Mouse (Mus musculus) urinary bladder, postnatal 36 days (tissue): ENCODE measurements around the gene Gm43738.

ENCODE experiments used
- DNase-seq, 2 experiments: peaks; one replicate each; pipeline ENCODE4 v3.0.0; 2022; ENCODE audit warnings: low spot score in 2 of 2, mixed read lengths in 1 of 2

The Gm43738 gene

DNA sequence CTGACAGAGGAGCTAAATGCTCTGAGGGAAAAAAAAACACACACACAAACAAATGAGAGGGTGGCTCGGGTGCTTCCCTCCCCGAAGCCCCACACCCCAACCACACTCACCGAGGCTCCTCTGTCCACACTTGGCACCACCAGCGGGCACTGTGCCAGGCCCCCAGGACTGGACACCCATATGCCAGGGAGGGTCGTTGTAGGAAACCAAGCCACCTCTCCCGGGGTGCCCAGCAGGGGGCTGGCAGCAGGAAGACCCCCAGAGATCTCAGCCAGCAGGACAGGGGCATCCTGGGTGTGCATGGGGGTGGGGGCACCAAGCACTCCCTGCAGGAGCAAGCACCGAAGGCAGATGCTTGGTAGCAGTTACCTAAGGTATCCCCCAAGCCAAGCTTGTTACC is at the start of gene Gm43738:
Gm43738 (minus strand) TSS at position 289 of the 400 bp plus-strand sequence.
- no peak for DNase-seq

DNA sequence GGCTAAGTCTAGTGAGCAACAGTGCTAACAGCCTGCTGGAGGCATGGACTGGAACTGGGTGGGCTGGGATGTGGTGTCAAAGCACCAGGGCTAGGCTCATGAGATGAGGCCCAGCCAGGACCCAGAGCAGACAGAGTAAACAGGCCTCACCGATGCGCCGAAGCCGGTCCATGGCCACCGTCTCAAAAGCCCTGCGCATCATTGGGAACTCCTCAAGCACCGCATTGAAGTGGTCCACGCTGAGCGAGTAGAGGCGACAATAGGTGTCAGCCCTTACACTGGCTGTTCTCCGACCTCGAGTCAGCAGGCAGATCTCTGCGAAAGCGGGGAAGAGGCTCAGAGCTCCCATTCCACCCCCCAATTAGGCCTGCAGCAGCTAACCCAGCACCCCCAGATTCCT is 47.7 kb upstream of the Gm43738 start:
- DNase-seq, result no peak

DNA sequence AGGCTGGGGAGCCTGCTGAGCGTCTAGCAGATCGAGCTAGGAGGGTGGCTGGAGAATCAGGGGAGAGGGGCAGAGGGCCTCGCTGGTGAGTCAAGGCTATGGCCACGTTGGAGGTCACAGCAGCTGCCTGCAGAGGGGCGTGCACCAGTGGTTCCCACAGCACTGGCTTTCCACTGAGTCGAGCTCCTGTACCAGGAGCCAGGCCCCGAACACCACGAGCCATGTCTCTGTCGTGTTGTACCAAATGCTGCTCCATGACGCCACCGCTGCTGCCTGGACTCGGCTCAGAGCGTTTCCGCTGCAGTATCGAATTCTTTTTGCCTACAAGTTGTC is 47.0 kb upstream of the Gm43738 start:
- no peak for DNase-seq

DNA sequence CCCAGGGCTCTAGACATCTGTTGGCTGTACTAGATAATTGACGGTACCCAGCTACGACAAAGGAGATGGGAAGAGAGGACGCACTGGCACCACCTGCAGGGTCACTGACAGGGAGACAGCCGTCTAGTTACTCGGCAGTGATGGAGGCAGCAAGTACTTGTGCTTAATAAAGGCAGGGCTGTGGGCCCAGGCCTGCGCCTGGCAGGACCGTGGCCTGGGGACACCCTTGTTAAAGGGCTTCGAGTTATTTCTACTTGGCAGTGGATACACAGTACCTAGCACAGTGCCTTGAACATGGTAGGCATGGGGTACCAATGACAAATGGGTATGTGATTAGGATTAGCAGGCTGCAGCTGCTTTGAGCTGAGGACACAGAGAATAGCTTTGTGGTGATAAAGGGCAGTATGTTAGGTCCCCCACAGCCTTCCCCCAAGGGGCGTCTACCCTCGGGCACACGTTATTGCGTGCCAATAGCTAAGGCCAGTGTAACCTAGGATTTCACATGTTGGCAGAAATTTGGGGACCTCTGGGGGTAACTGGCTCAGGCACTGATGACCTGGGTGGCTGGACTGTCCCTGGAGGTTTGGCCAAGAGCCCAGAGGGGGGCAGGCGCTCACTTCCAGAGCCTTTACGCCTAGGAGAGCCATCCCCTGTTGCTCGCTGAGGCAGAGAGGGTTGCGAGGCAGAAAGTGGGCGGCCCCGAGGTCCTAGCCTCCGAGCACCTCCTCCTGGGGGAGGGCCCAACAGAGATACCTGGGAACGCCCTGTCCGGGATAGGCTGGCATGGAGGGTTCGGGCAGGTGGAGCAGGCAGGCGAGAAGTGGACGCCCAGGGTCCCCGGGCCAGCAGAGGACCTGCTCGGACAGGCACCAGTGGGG is 46.4 kb upstream of the Gm43738 start:
- DNase-seq, result peak; percentile 12 to 29

DNA sequence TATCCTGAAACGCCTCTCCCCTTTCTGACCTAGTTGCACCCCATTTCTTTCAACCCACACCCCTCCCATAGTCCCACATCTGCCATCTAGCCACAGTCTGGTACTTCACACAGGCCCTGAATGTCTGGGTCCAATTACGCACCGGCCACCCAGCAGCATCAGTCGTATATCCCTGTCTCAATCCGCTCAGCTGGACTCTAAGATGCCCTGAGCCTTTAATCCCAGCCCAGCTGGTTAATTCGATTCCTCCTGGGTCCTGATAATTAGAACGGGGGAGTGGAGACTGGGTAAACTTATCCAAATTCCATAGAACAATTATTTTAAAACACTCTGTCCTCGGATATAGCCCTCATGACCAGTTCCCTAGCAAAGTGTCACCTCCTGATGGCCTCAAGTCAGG is 44.7 kb upstream of the Gm43738 start:
- no peak for DNase-seq

DNA sequence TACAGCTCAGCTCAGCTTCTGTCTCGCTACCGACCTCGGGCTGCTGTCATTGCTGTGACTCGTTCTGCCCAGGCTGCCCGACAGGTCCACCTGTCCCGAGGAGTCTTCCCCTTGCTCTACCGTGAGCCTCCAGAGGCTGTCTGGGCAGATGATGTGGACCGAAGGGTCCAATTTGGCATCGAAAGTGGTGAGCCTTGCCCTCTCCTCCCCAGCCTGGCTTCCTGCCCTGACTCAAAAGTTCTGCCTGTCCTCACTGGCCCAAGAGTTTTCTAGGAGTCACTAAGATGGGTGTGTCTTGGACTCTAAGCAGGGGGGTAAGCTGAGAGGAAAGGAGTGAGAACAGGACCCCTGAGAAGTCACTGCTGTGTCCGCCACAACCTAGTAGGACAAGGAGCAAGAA is 43.9 kb upstream of the Gm43738 start:
- no peak for DNase-seq

DNA sequence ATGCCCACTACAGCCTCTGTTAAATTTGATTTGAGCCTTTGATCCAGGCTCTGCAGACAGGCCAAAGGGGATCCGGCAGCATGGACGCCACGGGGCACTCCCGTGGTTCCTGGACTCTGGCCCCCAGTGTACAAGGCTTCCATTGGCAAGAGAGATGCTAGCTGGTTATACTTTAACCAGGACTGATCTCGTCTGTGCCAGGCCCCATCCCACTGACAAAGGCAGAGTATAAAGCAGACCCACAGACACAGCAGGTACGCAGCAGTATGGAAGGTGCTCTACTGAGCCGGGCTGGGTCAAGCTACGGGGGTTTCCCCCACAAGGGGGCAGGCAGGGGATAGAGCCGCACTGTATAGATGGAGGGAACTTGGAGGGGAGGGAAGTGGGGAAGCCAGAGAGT is 35.5 kb upstream of the Gm43738 start:
- DNase-seq, result no peak

DNA sequence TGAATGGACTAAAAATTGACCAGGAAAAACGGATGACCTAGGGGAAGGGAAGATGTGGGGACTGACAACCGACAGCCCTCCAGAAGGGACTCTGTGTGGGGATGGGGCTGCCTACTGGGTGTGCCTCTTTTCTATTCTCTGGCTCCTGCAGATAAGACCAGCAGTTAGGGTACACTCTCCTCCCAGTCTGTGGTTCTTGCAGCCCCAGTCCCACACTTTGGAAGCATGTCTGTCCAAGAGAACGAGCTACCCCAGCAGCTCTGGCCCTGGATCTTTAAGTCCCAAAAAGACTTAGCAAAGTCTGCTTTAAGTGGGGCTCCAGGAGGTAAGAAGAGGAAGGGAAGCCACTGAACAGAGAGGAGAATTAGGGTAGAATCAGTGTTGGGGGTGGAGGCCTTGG is 35.1 kb upstream of the Gm43738 start, which contains the start of gene Pklr:
Pklr (plus strand) TSS at position 185 of the 400 bp plus-strand sequence.
- DNase-seq, result no peak

DNA sequence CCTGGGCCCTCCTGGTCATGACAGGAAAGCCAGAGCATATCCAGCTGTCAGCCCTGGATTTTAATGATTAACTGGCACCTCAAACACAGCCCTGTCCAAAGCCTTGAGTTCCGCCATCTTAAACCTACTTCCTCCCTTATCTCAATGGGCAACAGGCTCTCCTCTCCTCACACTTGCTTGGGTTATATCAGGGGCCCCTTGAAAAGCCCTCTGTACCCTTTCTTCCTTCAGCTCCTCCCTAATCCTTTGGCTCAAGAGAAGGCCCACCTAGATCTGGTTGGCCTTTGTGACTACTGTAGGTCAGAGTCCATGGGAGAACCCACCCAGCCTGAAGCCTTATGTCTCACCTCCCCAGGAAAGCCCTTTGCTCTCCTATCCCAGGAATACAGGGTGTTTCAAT is 32.9 kb upstream of the Gm43738 start:
- DNase-seq, result no peak

DNA sequence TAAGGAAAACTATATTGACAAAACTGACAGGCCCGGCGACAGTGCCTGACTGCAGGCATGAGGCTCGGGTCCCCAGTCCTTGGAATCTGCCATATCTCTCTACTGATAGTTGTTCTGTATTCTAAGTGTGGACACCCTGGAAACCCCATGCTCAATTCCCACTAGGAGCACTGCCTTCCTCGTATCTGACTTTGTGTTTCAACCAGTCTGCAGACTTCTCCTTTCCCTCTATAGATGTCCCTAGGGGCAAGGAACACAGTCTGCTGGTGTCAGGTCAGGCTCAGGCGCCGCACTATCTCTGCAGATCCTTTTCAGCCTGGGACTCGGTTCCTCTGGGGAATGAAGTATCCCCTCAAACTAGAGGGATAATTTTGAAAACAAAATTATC is 32.2 kb upstream of the Gm43738 start:
- DNase-seq, result no peak

DNA sequence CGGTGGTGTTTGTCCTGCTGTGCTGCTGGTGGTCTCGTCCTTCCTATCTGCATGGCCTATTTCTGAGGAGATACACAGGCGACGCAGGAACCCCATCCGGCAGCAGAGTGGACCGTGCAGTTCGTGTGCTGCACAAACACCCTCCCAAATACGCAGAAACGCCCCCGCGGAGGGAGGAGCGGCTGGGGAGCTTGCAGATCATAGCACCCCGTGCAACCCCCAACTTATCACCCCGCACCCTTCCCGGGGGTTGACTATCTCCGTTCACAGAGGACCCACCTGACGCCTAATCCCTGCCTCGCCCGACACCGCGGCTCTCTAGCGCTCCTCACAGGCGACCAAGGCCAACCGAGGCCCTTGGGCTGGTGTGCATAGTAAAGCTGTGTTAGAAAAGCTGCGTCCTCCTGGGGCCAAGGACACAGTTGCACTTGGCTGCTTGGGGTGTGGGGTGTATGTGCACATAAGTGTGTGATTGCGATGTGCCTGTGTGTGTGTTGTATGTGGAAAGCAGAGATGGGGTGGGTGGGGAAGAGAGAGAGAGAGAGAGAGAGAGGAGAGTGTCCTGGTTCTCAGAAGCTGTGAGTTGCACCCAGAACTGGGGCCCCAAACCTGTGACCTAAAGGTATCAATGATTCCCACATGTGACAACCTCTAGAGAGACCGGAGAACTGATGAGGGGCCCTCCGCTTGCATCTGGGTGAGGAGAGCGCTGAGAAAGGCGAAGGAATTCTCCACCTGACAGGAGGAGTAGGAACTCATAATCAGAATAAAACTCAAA is 31.6 kb upstream of the Gm43738 start:
- no peak for DNase-seq

DNA sequence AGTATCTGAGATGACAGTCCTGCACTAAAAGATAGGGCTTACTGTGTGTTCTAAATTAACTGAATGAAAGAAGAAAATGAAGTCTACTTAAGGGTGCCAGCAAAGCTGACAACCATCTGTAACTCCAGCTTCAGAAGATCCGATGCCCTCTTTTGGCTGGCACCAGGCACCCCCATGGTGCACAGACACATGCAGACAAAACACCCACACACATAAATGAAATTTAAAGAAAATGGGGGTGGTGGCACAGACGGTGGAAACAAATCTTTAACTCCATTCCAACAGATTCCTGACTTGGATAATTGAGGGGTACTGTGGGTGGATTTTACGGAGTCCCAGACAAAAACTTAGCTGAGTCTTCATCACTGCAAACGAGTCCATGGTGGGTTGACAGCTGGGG is 30.9 kb upstream of the Gm43738 start:
- DNase-seq, result no peak

DNA sequence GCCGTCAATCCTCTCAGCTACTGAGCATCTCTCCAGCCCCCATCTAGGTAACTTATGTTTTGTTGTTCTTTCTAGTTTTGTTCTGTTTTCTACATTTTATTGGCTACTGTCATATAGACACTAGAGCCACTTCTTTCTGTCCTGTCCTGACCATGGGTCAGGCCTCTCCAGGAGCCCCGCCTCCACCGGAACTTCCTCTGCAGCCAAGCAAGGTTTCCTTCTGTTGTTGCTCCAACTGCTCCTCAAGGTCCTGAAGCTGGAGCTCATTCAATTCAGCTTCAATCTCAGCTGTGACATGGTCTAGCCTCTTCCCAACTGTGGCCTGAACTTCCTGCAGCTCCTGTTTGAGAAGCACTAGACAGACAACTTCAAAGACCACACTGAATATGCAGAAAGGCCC is 29.0 kb upstream of the Gm43738 start:
- no peak for DNase-seq

DNA sequence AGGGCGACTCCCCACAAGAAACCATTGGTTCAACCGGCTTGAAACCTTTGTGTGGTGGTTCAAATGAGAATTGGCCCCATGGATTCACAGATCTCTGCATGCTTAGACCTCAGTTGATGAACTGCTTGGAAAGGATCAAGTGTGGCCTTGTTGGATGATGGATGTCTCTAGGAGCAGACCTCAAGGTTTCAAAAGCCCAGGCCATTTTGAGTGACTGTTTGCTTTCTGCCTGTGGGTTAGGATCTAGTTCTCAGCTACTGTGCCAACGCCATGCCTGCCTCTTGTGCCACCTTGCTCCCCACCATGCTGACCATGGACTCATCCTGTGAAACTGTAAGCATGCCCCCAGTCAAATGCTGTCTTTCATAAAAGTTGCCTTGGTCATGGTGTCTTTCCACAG is 25.1 kb upstream of the Gm43738 start:
- no peak for DNase-seq

DNA sequence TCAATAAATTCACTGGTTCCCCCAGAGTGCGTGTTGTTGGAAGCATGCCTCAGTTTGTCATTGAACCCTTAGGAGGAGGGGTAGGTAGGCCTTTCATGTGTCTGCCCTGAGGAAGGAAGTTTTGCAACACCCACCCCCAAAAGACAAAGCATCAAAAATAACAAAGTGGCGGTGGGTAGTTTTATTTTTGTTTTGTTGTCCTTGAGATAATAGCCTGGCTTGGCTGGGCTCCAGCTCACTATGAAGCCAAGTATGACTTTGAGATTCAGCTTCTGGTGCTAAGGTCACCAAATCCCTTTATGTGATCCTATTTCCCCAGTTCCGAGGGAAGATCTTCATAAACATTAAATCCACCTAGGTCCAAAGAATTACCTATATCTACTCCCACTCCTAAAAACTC is 23.3 kb upstream of the Gm43738 start:
- no peak for DNase-seq

DNA sequence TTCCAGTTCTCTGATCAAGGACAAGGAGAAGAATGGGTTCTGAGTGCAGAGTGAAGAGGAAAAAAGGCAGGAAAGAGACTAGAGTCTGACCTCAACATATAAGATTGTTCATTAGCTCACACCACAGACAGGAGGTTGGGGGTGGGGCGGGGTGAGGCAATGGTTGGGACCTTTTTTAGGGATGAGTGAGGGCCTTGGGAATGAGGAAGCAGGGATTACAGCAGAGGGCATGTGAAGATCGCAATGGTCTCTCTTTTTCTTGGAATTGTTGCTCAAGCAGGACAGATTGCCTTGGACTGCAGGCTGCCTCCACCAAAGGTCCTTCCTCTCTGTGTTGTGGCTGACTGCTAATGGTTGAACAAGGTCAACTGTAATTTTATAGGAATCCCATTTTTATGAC is 22.4 kb upstream of the Gm43738 start:
- DNase-seq, result peak in 1 of 2 experiments; percentile 49

DNA sequence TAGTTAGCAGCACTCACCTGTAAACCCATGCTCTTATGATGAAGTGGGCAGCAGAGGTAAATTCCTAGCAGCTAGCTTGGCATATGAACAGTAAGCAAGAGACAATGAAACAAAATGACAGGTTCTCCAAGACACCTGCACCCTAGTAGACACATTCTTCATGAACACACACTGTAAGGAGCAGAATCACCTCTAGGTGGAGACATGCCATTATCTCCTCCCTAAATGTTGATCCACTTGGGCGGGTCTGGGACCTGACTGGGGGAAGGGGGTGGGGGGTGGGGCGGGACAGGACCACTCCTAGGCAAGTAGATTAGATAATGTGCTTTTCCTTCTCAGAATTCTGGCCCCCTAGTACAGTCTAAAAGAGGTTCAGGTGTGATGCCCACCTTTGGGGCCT is 14.6 kb upstream of the Gm43738 start:
- no peak for DNase-seq

DNA sequence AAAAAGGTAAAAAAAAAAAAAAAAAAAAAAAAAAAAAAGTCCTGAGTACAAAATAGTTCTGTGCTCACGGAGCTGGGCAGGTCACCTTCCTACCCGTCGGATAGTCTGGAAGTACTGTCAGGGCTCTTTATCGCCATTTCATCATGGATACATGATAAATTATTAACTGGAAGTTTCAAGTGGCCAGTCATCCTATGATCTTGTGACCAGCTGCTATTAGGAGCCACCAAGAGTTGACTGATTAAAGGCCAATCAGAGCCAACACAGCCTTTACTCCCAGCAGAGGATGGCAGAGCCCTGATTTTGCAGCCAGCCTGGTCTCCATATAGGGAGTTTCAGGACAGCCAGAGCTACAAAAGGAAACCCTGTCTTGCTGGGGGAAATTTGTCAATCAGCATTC is 12.2 kb upstream of the Gm43738 start:
- no peak for DNase-seq

DNA sequence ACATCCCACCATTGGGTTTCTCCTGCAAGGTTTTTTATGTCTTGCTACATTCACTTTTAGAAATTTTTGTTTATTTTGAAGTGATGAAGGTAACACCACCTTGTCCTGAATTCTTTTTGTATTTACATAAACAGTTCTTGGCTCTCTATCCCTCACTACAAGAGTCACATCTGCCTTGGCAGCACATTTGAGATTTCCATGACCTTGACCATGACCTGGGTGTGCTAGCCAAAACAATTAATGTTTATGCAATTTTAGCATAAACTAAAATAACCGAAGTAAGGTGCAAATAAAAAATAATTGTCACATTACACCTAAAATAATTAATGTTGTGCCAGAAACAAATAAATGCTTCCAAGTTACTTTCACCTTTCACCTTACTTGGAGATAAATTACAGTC is 7.2 kb upstream of the Gm43738 start:
- no peak for DNase-seq

DNA sequence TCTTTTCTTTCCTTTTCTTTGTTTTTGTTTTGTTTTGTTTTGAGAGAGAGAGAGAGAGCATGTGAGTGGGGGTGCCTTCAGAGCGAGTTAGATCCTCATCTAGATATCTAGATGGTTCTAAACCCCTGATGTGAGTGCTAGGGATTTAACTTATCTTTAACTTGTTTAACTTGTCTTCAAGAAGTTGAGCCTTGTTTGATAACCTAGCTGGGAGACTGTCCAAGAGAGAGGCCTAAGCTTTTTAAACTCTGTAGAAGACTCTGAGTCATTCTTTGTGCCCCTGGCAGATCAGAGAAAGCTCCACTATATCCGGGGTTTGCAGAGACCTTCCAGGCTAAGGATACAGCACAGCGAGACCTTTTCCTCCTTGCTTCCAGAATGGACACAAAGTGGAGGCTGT is 6.6 kb upstream of the Gm43738 start:
- DNase-seq, result no peak

DNA sequence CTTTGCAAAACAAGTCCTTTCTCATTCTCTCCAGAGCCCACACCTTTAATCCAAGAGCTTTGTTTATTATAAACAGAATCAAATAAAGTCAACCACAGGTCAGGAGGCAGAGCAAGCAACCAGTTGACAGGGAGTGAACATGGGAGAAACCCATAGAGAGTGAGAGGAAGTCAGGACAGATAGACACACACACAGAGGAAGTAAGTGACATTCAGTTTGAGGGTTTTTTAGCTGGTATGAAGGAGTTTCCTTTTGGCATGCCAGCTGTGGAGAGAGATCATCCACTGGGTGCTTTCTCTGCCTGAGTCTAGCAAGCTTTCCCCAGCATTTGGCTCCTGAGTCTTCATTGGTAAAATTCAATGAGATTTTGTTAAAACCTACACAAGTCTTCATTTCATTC is 6.0 kb upstream of the Gm43738 start:
- DNase-seq, result no peak

DNA sequence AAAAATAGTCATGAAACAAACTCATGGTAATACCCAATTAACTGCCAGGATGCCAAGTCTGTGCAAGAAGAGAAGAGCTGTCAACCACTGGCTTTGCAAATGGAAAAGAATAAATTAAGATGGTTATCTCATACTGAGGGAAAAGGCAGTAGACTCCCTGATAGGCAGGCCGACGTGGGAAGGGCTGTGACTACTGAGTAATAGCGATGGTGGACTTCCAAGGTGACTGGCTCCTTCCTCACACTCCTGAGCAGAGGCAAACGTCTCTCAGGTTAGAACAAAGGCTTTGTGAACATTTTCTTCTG is 2.3 kb upstream of the Gm43738 start:
- no peak for DNase-seq

DNA sequence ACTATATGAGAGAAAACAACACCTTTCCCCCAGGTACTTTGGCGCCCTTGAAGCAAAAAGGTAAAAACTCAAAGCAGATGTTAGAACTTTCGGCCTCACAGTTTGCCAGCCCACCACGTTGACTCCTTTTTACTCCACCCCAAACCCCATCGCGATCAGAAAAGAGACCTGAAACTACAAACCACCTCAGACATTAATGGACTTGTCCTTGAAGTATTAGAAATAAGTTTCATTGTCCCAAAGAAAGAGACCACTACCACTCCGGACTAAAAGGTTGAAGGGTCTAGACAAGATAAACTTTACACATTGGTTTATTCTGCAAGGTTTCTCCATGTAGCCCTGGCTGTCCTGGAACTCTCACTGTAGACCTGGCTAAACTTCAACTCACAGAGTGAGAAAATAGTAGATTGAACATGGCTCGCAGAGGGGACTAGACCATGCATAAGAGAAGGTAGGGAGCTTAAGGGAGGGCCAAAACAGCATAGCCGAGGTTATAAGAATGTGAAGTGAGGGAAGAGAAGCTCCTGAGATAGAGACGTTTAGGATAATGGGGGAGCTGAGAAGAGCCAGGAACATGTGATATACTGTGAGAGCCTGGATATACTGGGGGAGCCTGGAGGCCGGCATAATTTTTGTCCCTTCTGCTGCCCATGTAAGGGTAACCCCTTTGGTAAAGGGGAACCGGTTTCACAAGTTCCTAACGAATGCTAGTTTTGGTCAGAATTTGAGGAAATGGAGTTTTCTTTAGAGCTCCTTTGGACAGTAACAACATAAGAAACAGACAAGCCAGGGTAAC is 1.8 kb upstream of the Gm43738 start:
- DNase-seq, result no peak
